17 mouse cellular contexts compared by ENCODE assay signal in genomic region chr14:23572778-23573177, GRCm38 (mm10).
"Had no signal": no experiment of that assay in that cellular context is flagged by ENCODE, and none has a peak within 500 bp of the region (broad histone marks: within the 10 kb centered on the region; RNA-seq: fewer than 3 reads in every experiment).

No protein-coding gene starts in this region.

- H3K36me3 ChIP-seq: kidney, embryonic 15.5 days; limb, embryonic 10.5 days; limb, embryonic 13.5 days; liver, embryonic 12.5 days; liver, embryonic 15.5 days; lung, embryonic 15.5 days; midbrain, embryonic 10.5 days had no signal

- H3K9me3 ChIP-seq: kidney, embryonic 15.5 days; limb, embryonic 10.5 days; limb, embryonic 13.5 days; liver, embryonic 12.5 days; liver, embryonic 15.5 days; lung, embryonic 15.5 days; midbrain, embryonic 10.5 days had no signal

- H3K27me3 ChIP-seq: liver, embryonic 12.5 days; liver, embryonic 15.5 days; lung, embryonic 15.5 days; megakaryocyte, embryonic 14.5 days had no signal

- ATAC-seq: liver, embryonic 12.5 days had no signal

- H3K4me3 ChIP-seq: kidney, embryonic 15.5 days; limb, embryonic 10.5 days; limb, embryonic 13.5 days; liver, embryonic 12.5 days; liver, embryonic 15.5 days; lung, embryonic 15.5 days; megakaryocyte, embryonic 14.5 days; midbrain, embryonic 10.5 days had no signal

- H3K4me1 ChIP-seq: kidney, embryonic 15.5 days; limb, embryonic 10.5 days; limb, embryonic 13.5 days; liver, embryonic 12.5 days; liver, embryonic 15.5 days; lung, embryonic 15.5 days; midbrain, embryonic 10.5 days had no signal

- H3K9ac ChIP-seq: kidney, embryonic 15.5 days; limb, embryonic 13.5 days; liver, embryonic 12.5 days; liver, embryonic 15.5 days; lung, embryonic 15.5 days had no signal

- H3K4me2 ChIP-seq: kidney, embryonic 15.5 days; limb, embryonic 13.5 days; liver, embryonic 12.5 days; liver, embryonic 15.5 days; lung, embryonic 15.5 days had no signal

- DNase-seq: kidney, postnatal 10 days; kidney, postnatal 36 days; liver; lung, adult 18-20 months; lung, postnatal 10 days; lung, postnatal 36 days; midbrain, embryonic 14.5 days; thymus, adult 18-20 months; thymus, postnatal 36 days had no signal

- H3K27ac ChIP-seq: kidney, embryonic 15.5 days; limb, embryonic 10.5 days; limb, embryonic 13.5 days; liver, embryonic 12.5 days; liver, embryonic 15.5 days; lung, embryonic 15.5 days; midbrain, embryonic 10.5 days had no signal
